Mouse (Mus musculus) frontal cortex, adult 2 months (tissue): ENCODE results near the gene Cyth1. TPM values are rescaled to one million over a fixed set of nuclear protein-coding genes. Genes with fewer than 3 reads are reported as not detected.

Source experiments
- DNase-seq, 2 experiments: peaks; one replicate each; pipeline ENCODE4 v3.0.0; 2022; ENCODE audit warnings: low spot score in 1 of 2; ENCODE audit errors: extremely low spot score in 1 of 2
- polyA plus RNA-seq: library from polyadenylated mRNA; depleted of rRNA; stranded (reverse); fragments of >200 nt; gene quantifications from 2 replicates; pipeline ENCODE4 v1.2.3, GENCODE M21; 2012; rRNA removed

The Cyth1 gene
- 70.4 and 90.1 TPM in 2 replicates for polyA plus RNA-seq

DNA sequence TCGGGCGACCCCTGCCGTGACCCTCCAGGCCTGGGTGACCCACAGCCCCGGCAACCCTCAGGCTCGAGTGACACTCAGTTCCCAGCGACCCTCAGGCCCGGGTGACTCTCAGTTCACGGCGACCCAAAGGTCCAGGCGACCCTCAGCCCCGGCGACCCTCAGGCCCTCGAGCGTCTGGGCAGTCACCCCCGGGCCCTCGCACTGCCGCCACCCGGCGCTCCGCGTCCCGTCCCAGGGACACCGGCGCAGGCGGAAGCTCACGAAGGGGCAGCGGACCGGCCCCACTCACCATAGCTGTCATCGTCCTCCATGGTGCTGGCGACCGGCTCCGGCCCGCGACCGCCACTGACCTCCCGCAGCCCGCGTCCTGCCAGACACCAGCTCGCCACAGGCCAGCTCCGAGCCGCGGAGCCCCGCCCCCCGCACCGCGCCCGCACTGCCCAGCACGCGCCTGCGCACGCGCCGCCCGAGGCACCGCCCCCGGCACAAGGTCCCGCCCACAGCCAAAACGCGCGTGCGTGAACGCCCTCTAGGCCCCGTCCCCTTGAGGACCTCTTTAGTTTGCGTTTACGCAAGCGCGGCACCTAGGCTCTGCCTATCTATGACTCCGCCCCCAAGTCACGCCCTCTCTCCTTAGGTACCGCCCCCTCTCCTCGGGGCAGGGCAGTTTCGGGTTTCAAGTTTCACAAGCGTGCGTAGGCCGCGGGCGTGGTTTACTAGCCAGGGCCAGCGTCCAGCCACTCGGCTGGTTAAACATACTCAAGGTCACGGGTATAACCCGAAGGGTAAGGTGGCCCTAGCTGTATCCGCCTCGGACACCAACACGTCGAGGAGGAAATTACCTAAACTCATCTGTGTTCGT lies at the start of gene Cyth1:
TSS of gene Cyth1 (minus strand) at position 443 of the 862 bp plus-strand sequence.
- DNase-seq = peak; percentile 97 to 99

DNA sequence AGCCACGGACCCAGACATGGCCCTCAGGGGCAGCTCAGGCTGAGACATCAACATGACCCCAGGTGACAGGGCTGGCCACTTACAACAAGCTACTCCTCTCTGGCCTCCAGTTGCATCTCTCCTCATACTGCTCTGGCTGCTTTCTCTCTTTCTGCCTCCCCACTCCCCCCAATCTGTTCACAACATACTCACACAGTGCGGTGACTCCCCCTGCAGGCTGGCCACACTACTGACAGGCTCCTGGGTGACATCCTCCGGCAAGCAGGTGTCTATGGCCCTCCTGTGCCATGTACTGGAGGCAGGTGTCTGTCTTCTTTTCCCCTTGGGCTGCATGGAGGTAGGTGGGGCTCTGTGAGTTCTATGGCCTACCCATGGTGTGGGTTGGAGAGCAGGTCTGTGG lies 49.6 kb upstream of the Cyth1 start:
- no peak for DNase-seq

DNA sequence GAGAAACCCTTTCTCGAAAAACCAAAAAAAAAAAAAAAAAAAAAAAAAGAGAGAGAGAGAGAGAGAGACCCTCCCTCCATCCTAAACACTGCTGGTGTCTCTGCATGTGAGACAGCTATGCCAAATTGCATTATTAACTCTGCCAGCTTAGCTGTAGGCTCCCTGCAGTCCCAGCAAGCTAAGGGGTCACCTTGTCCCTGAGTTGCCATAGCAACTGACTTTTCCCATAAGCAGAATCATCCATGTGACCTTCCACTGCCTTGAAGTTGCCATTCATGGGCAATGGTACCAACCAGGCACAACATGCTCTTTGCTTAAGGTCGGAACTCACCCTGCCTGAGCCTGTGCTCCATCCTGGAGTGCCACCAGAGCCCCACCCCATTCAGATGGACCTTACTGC lies 46.6 kb upstream of the Cyth1 start:
- no peak for DNase-seq

DNA sequence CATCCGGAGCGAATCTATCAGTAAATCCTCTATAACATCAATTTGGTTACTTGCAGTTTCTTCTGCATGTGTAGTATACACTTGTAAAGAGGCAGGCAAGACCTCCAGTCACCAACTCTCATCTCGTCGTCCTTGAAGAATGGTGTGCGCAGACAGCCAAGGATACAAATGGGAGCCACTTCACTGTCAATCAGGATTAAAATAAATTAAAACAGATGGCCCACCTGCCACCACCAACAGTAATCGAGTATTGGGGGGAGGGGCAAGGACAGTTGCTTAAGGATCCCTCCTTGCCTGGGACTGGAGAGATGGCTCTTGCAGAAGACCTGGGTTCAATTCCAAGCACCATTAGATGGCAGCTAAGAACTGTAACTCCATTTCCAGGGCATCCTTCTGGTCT lies 44.3 kb upstream of the Cyth1 start:
- no peak for DNase-seq

DNA sequence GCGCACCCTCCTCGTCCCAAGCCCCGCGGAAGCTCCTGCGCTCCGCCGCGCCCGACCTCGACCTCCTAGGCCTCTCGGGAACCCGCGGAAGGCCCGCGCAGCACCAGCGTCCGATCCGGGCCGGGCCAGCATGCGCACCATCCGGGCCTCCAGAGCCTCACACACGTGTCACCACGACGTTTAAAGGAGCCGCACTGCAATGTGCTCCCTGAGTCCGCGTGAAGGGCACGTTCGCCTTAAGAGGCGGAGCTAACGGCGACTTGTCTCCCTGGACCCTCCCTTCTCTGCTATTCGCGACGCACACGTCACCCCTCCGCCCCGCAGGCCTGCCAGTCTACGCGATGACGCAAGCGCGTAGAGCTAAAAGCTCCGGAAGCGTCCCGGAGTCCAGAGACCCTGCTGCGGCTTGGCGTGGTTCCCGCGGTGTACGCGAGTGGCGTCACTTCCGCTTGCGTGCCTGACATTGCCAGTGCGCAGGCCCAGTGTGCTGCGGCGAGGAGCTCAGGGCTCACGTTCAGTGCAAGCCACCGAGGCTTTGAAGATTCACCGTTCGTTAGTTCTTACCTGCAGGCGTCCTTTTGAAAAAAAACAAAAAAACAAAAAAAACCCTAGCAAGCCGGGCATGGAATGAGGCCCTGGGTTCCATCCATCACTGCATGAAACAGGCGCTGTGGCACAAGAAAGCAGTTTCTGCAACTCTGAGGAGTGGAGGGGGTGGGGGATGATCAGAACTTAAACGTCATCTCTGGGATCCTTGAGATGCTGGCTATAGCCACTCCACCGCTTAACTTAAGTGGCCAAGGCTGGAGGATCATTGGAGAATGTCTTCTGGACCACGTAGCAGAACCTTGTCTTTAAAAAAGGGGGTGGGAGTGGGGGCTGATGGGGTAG lies 41.9 kb upstream of the Cyth1 start, which contains the start of gene Usp36:
TSS of gene Usp36 (minus strand) at position 246 of the 891 bp plus-strand sequence.
- peak; percentile 100 for DNase-seq

DNA sequence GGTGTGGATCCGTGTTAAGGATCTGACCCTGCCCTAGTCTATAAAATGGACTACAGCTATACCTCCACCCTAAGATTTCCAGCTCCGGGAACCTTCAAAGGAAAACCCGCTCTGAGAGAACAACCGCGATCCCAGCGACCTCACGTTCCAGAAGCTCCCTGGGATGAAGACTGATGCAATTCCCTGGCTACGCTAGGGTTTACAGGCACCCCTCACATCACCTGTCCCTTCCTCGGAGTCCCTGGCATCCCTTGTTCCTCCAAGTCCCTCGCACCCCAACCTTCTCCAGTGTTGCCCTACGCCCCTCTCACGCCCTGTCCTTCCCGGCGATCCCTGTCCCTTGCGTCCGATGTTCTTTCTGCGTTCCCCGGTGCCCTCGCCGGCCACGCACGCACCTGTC lies 41.2 kb upstream of the Cyth1 start:
- DNase-seq = no peak

DNA sequence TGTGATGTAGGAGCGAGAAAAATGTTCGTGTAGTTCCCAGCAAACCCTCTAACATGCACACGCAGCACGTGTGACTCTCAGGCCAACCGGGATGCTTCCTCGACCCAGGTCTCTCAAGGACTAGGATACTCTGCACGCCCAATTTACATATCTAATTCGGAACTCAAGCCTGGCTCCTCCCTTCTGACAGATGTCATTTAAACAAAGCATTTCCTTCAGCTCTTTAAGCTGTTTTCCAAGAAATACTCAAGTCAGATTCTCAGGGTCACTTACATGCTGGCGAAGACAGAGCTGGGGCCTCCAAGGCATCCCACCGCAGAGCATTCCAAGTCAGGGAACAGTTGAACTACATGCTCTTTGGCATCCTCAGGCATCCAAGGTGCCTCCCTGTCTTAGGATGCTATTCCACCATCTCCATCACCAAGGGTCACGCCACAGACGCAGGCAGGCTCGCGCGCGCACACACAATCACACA lies 40.7 kb upstream of the Cyth1 start:
- DNase-seq = peak in 1 of 2 experiments; percentile 16

DNA sequence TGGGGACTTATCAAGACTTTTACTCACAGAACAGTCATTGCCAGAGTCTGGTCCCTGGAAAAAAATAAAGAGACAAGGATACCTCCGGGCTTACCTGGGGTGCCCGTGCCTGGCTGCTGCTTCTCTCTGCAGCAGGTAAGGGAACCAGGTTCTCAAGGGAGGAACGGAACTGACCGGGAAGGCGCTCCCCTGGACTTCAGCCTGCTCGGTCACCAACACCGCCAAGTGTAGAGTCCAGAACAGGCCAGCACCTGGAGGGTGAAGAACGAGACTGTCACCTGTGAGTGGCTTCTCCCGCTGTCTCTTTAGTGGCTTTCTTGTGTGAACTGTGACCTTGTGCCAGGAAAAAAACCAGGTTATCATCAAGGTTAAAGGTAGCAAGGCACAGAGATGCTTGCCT lies 39.2 kb upstream of the Cyth1 start:
- no peak for DNase-seq

DNA sequence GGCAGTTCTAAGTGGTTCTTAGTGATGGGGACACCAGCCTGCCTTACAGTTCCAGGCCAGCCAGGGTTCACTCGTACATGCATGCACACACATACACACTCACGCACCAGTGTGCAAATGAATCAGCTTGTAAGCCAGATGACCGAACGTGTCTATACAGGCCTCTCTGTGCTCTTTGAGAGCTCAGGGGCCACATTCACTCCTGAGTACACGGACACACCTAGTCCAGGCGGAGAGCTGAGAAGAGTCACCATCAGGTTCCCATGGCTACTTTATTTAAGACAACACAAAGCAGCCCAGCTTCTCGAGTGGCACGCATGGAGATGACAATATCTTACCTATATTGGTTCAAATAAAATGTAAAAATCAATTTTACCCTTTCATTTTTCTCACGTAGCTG lies 38.0 kb upstream of the Cyth1 start:
- no peak for DNase-seq

DNA sequence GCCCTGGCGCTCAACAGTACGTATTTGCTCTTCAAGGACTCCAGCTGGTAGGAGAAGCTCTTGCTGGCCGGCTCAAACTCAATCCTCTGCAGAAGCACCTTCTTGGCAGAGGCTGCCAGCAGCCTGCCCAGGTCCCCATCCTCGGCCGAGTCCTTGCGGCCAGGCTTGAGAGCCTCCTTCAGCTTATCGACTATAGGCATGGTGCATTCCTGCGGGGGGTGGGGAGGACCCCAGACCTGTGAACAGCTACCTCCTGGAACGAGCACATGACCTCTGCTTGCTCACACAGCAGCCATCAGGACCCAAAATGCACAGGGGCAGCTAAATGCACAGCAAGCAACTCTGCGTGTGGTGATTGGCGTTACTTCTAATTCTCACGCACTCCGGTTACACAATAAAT lies 37.4 kb upstream of the Cyth1 start:
- DNase-seq = no peak

DNA sequence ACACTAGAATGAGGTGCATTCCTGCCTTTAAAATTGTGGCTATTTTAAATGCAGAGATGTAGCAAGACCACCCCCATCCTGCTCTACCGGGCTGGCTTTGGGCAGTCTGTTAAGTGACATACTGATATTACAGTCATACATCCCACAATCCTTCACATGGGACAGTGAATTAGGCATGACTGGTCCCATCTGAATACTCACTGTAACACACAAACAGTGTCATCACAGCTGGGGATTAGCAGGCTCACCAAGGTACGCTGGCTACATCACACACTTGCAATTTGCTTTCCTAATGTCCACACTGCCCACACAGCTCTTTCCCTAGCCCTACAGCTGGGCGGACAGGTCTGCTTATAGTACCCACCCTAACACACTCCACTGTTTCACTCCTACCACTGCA lies 31.8 kb upstream of the Cyth1 start:
- no peak for DNase-seq

DNA sequence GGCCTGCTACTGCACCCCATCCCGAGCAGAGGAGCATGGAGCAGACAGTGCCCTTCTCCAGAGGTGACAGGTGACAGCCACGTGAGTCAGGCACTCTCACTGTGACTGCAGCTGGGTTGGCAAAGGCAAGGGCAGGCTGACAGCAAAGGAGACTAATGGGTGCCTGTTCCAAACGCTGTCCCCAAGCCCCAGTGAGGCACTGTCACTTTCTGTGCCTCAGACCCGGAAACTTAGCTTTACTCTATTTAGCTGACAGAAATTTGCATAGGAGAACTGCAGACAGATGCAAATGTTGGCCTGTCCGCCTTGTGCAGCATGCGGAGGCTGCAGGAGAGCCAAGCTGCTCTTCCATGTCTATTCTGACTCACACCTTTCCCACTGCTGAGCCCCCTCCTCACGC lies 27.9 kb upstream of the Cyth1 start:
- DNase-seq = peak in 1 of 2 experiments; percentile 28

DNA sequence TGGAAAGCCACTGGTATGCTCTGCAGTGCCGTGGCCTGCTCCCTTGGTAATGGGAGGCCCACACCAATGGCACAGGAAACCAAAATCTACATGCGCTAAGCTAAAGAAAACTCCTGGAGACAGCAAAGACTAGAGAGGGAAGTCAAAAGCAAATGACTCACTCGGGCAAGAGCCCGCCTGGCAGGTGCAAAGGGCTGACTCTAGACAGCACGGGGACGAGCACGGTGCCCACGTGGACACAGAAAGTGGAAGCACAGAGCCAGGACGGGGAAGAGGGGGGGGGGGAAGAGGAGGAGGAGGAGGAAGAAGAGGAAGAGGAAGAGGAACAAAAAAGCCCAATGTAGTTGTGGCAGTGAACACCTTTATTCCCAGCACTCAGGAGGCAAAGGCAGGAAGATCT lies 26.7 kb upstream of the Cyth1 start:
- DNase-seq = no peak

DNA sequence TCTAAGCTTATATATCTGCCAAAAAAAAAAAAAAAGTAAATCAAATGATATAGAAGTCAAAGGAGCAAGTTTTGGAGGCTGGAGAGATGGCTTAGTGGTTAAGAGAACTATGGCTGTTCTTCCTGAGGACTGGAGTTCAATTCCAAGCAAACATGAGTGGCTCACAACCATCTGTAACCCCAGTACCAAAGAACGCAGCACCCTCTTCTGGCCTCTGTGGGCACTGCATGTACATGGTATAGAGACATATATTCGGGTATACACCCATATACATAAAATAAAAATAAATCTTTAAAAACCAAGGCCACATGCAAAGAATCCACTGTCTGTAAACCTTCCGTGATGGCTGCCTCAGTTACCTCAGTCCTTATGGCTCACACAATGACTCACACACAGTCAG lies 21.4 kb upstream of the Cyth1 start:
- peak in 1 of 2 experiments; percentile 59 for DNase-seq

DNA sequence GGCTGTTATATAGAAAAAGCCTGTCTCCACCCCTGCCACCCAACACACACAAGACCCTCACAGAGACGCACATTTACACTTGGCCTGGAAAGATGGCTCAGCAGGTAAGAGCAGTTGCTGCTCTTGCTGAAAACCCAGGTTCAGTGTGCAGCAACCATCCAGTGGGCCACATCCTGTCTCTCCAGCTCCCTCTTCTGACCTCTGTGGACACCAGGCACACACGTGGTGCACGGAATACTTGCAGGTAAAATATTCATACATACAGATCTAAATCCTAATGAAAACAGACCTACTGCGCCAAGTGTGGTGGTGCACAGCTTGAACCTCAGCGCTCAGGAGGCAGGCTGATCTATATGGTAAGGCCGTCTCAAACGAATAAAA lies 18.3 kb upstream of the Cyth1 start:
- no peak for DNase-seq

DNA sequence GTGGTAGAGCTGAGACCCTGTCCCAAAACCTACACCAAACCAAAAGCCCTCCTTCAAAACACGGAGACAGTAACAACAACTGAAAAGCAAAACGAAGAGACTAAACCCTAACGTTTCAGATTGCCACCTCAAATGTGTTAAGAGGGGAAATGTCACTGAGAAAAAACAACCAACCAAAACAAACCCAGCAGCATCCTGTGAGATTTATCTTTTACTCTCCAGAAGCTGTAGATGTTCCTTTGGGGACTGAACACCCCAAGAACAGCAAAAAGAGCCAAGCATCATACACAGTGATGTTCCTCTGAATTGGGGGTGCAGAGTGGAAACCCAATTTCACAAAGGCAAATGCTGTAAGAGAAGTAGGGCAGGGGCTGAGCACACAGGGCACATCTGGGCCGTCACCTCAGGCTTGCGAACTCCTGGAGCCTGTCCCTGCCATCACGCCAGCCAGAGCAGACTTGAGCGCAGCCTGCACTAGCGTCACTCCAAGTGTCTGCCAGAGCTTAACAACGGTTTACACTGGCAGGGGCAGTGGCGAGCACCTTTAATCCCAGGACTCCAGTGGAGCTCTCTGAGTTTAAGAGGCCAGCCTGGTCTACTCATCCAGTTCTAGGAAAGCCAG lies 17.8 kb upstream of the Cyth1 start:
- DNase-seq = no peak

DNA sequence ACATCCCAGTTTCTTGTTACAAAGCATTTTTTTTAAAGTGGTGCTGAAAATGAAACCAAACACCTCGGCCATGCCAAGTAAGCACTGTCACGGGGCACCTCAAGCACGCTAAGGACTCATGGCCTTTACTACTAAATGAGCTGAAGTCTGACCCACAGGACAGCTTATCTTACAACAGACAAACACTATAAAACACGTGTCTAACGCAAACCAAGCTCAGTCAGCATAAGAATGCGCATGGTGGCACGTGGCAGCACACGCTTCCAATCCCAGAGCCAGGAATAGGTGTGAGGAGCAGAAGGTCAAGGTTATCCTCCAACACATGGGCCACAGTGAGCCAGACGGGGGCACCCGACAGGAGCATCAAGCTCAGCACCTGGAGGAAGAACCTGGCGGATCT lies 17.2 kb upstream of the Cyth1 start:
- DNase-seq = no peak

DNA sequence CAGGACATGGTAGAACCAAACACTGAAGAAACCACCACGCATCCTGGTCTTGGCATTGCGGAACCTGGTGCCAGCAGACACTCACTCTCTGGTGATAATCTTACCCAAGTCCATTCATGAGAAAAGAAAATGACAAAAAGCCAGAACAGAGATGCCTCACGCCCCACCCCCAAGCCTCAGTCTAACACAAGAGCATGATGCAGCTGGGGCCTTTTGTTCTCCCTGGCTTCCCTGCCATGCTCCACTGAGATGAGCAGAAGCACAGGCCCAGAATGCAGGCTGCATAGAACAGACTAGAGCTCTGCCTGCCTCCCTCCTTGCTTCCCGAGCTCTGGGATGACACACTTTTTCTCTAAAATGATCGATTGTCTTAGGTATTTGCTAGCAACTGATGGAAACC lies 14.8 kb upstream of the Cyth1 start:
- DNase-seq = peak in 1 of 2 experiments; percentile 31

DNA sequence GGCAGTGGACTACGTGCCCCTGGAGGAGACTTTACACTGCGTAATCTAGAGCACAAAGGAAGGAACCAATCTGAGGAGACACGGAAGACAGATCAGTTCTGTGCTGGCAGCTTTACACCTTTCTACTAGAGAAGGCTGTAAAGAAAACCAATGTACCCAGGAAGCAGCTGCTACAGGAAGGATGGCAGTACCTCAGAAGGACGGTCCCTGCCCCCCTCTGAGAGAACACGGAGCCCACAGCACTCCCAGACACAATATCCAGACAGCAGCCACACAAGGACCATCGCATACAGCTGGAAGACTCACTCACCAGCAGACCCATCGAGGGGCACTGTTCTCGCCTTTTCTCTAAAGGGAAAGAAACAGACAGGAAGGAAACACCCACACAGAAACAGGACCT lies 11.7 kb upstream of the Cyth1 start:
- no peak for DNase-seq

DNA sequence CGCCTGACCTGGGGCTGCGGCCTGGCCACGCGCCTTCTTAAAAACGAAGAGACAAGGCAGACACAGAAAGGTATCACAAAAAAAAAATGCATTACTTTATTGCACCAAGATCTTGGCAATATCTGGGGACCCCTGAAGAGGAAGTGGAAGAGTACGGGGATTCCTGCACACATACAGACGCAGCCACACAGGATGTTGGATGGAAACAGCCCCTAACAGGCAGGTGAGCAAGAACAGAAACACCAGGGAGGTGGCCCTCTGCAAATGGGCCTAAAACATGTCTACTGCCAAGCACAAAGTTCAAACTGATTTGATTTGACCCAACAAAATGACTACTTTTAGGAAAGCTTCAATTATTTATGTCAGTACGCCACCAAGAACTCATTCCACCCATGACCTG lies 11.2 kb upstream of the Cyth1 start:
- DNase-seq = no peak

DNA sequence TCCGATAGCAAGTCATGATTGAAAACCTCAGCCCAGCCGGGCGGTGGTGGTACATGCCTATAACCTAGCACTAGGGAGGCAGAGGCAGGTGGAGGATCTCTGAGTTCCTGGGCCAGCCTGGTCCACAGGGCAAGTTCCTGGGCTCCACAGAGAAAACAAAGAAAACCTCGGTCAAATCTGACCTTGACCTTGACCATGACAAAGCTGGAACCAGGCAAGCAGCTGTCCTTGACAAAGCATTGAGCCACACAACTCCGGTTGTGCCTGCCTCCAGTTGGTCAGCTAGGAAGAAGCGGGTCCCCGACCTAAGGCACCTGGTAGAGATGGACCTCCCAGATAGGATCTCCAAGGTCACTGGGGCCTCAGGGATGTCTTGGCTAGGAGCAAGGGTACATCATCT lies 8.0 kb upstream of the Cyth1 start:
- DNase-seq = no peak
